Mouse (Mus musculus): Measurements from ENCODE around the gene Man2b2. TPM values are rescaled to one million over a fixed set of nuclear protein-coding genes. Genes with fewer than 3 reads are reported as not detected.

The Man2b2 gene
- total and polyA plus RNA-seq, 2 experiments from 2014 or later = 15.6 to 26.2 TPM

DNA sequence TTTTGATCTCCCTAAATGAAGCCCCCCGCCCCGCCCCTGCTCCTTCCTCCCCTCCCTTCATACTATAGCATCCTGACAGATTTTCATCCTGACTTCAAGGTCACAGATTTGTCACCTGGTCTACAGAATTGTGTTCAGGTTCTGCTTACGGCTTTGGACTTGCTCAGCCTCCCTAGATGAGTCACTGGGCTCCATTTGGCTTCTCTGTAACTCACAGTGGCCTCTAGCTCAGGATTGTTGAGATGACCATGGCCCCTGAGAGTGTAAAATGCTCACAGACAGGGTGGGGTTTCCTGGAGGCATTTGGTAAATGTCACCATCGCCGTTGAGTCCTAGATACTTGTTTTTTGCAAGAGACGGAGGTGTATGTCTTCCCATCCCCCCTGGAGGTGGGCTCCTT, 40.5 kb upstream of the Man2b2 start:
- no peak for ATAC-seq (ENCODE audit: low FRiP score)
- Histone ChIP-seq H3K4me2 (ENCODE audit: low read depth, low read length, poor library complexity, severe bottlenecking) (peak overlapping the region; percentile 83), H3K4me3 (ENCODE audit: low read depth, low read length) (peak overlapping the region; percentile 74)

DNA sequence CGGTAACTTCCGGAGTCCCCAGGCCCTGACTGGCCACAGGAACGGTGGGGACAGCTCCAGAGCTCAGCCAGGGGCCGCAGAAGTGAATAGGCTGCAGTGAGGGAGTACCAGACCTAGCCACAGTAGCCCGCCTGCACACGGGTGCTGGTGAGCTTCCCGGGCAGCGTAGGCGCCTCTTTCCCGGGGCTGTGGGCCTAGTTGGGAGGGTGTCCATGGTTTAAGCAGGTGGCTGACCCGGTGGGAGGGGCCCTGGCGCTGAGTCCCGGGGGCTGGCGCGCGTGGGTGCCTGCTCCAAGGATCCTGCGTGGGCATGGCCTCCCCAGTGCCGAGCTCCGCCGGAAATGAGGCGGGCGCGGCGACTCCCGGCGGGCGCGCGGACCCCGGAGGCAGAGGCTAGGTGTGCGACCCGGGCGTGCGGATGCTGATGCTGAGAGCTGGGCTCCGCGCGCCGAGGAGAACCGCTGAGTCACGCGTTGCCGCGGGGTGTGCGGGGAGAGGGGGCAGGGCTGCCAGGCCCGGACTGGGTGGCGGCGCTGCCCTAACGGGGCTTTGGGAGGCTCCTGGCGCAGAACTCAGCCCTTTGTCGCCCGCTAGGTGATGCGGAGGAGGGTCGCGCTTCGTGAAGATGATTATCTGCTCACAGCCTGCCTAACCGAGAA, 39.3 kb upstream of the Man2b2 start:
- H3K27me3 ChIP-seq (ENCODE audit: insufficient read depth, low read length) = peaks cover 14% of the 10 kb centered on the region
- H3K36me3 ChIP-seq (ENCODE audit: insufficient read depth, low read length) = no peaks in the 10 kb centered on the region; the same call in 1 of the 2 replicates
- no peaks in the 10 kb centered on the region for H3K9me3 ChIP-seq (ENCODE audit: low read length)
- H3K4me1 ChIP-seq (ENCODE audit: insufficient read depth, low read length) = peaks cover 18% of the 10 kb centered on the region
- TF ChIP-seq CTCF (IDR thresholded peaks at IDR 0.05) = no peak
- WGBS = under 1% methylated on average over 35 of the region's 56 CpGs
- no peak for DNase-seq (ENCODE audit: low spot score)
- peak overlapping the region; percentile 74 for H3K4me3 ChIP-seq (ENCODE audit: low read depth, low read length)
- ATAC-seq (ENCODE audit: low FRiP score) = peak; percentile 45
- peak overlapping the region; percentile 91 for H3K9ac ChIP-seq (replicated peaks; ENCODE audit: low read length, poor library complexity, severe bottlenecking)
- H3K27ac ChIP-seq (ENCODE audit: low read depth, low read length) = peak overlapping the region; percentile 83
- peak overlapping the region; percentile 83 for H3K4me2 ChIP-seq (ENCODE audit: low read depth, low read length, poor library complexity, severe bottlenecking)

More for the DNA sequence above, 40.5 kb upstream of the Man2b2 start:
- 82% methylated on average over 6 of the region's 6 CpGs for WGBS
- no peak for DNase-seq (ENCODE audit: low spot score)
- Histone ChIP-seq H3K4me1 (ENCODE audit: insufficient read depth, low read length) (peaks cover 18% of the 10 kb centered on the region), H3K36me3 (ENCODE audit: insufficient read depth, low read length) (no peaks in the 10 kb centered on the region; the same call in 1 of the 2 replicates), H3K9me3 (ENCODE audit: low read length) (no peaks in the 10 kb centered on the region), H3K9ac (replicated peaks; ENCODE audit: low read length, poor library complexity, severe bottlenecking) (no peak overlapping the region), H3K27me3 (ENCODE audit: insufficient read depth, low read length) (peaks cover 14% of the 10 kb centered on the region), H3K27ac (ENCODE audit: low read depth, low read length) (no peak overlapping the region)
- TF ChIP-seq CTCF (IDR thresholded peaks at IDR 0.05) = no peak

DNA sequence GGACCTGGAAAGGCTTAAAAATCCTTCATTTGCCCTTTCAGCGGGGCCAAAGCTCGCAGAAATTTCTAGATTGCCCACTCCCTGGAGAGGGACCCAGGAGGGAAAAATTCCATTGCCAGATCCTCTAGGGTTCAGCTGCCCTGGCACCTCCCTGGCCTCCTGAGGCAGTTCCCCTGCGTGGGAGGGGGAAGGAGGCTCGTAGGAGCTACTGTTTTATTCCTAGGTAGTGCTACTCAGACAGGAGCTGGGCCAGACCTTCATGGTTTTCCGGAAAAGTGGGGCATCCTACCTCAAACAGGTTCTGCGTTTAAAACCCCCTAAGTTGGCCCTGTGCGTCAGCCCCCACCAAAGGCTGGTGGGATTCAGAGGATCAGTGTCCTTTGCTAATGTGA, 38.7 kb upstream of the Man2b2 start:
- TF ChIP-seq CTCF (IDR thresholded peaks at IDR 0.05) = no peak
- H3K4me2 ChIP-seq (ENCODE audit: low read depth, low read length, poor library complexity, severe bottlenecking) = peak overlapping the region; percentile 83
- H3K4me1 ChIP-seq (ENCODE audit: insufficient read depth, low read length) = peaks cover 18% of the 10 kb centered on the region
- H3K27ac ChIP-seq (ENCODE audit: low read depth, low read length) = peak overlapping the region; percentile 83
- ATAC-seq (ENCODE audit: low FRiP score) = no peak
- no peaks in the 10 kb centered on the region for H3K9me3 ChIP-seq (ENCODE audit: low read length)
- WGBS = 0% methylated on average over 7 of the region's 7 CpGs
- DNase-seq (ENCODE audit: low spot score) = peak; percentile 51
- H3K36me3 ChIP-seq (ENCODE audit: insufficient read depth, low read length) = no peaks in the 10 kb centered on the region; the same call in 1 of the 2 replicates
- H3K27me3 ChIP-seq (ENCODE audit: insufficient read depth, low read length) = peaks cover 14% of the 10 kb centered on the region
- H3K9ac ChIP-seq (replicated peaks; ENCODE audit: low read length, poor library complexity, severe bottlenecking) = peak overlapping the region; percentile 91
- H3K4me3 ChIP-seq (ENCODE audit: low read depth, low read length) = peak overlapping the region; percentile 74

DNA sequence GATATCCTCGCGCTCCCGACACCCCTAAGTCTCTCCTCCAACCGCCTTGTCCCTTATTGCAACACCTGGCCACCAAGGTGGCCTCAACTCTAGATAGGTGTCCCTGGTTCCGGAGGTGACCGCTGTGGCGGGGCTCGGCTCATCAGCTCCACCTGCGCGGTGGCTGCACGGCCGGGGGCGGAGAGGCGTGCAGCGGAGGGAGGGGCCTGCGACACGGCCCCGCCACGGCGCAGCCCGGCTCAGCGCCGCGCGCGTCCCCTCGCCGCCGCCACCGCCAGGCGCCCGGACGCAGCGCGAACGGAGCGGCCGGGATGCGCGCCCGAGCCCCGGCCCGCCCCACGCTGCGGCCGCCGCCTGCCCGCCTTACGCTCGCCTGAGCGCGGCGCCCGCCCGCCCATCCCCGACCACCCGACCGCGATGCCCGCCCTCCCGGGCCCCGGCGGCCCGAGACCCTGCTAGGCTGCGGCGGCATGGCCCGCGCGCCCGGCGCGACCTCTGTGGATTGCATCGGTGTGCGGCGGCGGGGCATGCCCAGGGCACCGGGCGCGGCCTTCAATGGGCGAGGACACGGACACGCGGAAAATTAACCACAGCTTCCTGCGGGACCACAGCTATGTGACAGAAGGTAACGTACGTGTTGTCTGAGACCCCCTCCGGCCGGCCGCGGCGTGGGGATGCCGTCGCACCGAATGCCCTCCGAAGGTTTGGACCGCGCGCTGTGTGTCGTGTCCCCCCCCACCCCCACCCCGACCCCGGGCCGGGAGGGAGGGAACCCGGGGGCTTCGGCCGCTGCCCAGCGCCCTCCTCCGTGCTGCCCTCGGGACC, 38.0 kb upstream of the Man2b2 start, which contains the start of gene Ppp2r2c:
Gene Ppp2r2c (plus strand): TSS at position 248 of the 825 bp plus-strand sequence.
- Histone ChIP-seq H3K4me1 (ENCODE audit: insufficient read depth, low read length) (peaks cover 18% of the 10 kb centered on the region), H3K4me2 (ENCODE audit: low read depth, low read length, poor library complexity, severe bottlenecking) (peak within 1 kb of the TSS; percentile 83), H3K27me3 (ENCODE audit: insufficient read depth, low read length) (peaks cover 14% of the 10 kb centered on the region), H3K9ac (replicated peaks; ENCODE audit: low read length, poor library complexity, severe bottlenecking) (peak within 1 kb of the TSS; percentile 91), H3K36me3 (ENCODE audit: insufficient read depth, low read length) (no peaks in the 10 kb centered on the region; the same call in 1 of the 2 replicates), H3K9me3 (ENCODE audit: low read length) (no peaks in the 10 kb centered on the region), H3K27ac (ENCODE audit: low read depth, low read length) (peak within 1 kb of the TSS; percentile 83), H3K4me3 (ENCODE audit: low read depth, low read length) (peak within 1 kb of the TSS; percentile 74)
- 0% methylated on average over 64 of the region's 108 CpGs for WGBS
- no peak for TF ChIP-seq CTCF (IDR thresholded peaks at IDR 0.05)
- DNase-seq (ENCODE audit: low spot score) (peak; percentile 50), ATAC-seq (ENCODE audit: low FRiP score) (peak; percentile 72)

DNA sequence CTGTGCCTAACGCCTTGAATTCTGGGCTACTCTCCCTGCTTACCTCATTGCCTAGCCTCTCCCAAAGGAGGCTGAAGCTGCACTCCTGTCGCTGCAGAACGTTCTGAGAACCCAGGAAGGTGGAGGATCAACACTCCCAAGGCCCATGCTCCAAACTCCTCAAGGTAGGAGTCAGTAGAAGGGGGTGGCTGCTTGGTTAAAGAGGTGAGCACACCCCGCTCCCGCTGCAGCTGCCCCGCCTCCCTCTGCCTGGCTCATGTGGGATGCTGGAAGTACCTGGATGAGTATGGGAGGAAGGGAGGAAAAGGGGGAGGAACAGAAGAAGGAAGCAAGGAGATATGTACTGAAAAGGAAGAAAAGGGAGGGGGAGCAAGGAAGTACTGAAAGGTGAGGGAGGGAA, 37.1 kb upstream of the Man2b2 start:
- DNase-seq (ENCODE audit: low spot score) (no peak), ATAC-seq (ENCODE audit: low FRiP score) (no peak)
- Histone ChIP-seq H3K4me2 (ENCODE audit: low read depth, low read length, poor library complexity, severe bottlenecking) (peak overlapping the region; percentile 83), H3K27ac (ENCODE audit: low read depth, low read length) (no peak overlapping the region), H3K4me1 (ENCODE audit: insufficient read depth, low read length) (peaks cover 18% of the 10 kb centered on the region), H3K4me3 (ENCODE audit: low read depth, low read length) (peak overlapping the region; percentile 74), H3K27me3 (ENCODE audit: insufficient read depth, low read length) (peaks cover 14% of the 10 kb centered on the region), H3K9ac (replicated peaks; ENCODE audit: low read length, poor library complexity, severe bottlenecking) (peak overlapping the region; percentile 91), H3K36me3 (ENCODE audit: insufficient read depth, low read length) (no peaks in the 10 kb centered on the region; the same call in 1 of the 2 replicates), H3K9me3 (ENCODE audit: low read length) (no peaks in the 10 kb centered on the region)
- TF ChIP-seq CTCF (IDR thresholded peaks at IDR 0.05) = no peak
- WGBS = 2% methylated on average over 6 of the region's 6 CpGs
